Mouse (Mus musculus) hindbrain, embryonic 16.5 days (tissue): ENCODE data around the gene S100a2. TPM values are rescaled to one million over a fixed set of nuclear protein-coding genes. Genes with fewer than 3 reads are reported as not detected.

Experiments used
- ATAC-seq: fragments of 200-750 bp; cut with Nextera tagmentation; 2 replicates; pipeline ENCODE4 v1.8.0; 2017; ENCODE audit warnings: moderate TSS enrichment, moderate library complexity
- H3K27ac ChIP-seq: fragments of 300-500 bp; sonication (generic); 2 replicates; pipeline ENCODE4 v1.5.1; 2014; ENCODE audit warnings: low read depth, mild to moderate bottlenecking, control low read depth, low read length, moderate library complexity
- H3K27me3 ChIP-seq: fragments of 300-500 bp; sonication (generic); replicated peaks from 2 replicates; pipeline ENCODE4 v1.6.1; 2014; ENCODE audit warnings: low read length; ENCODE audit not compliant: control insufficient read depth, insufficient read depth
- H3K36me3 ChIP-seq: fragments of 300-500 bp; sonication (generic); 2 replicates; pipeline ENCODE4 v1.6.1; 2014; ENCODE audit warnings: mild to moderate bottlenecking, low read length, moderate library complexity, mixed read lengths; ENCODE audit not compliant: control insufficient read depth, insufficient read depth
- H3K4me1 ChIP-seq: fragments of 300-500 bp; sonication (generic); 2 replicates; pipeline ENCODE4 v1.6.1; 2014; ENCODE audit warnings: low read depth, low read length; ENCODE audit not compliant: control insufficient read depth, insufficient read depth
- H3K4me2 ChIP-seq: fragments of 300-500 bp; sonication (generic); 2 replicates; pipeline ENCODE4 v1.6.1; 2014; ENCODE audit warnings: mild to moderate bottlenecking, low read length, control low read depth, moderate library complexity
- H3K4me3 ChIP-seq: fragments of 300-500 bp; sonication (generic); 2 replicates; pipeline ENCODE4 v1.5.1; 2014; ENCODE audit warnings: mild to moderate bottlenecking, low read length, control low read depth, moderate library complexity
- H3K9ac ChIP-seq: fragments of 300-500 bp; sonication (generic); 2 replicates; pipeline ENCODE4 v1.6.1; 2014; ENCODE audit warnings: low read depth, mild to moderate bottlenecking, control low read depth, low read length, moderate library complexity
- H3K9me3 ChIP-seq: fragments of 300-500 bp; sonication (generic); 2 replicates; pipeline ENCODE4 v1.6.1; 2014; ENCODE audit warnings: mild to moderate bottlenecking, low read length, moderate library complexity; ENCODE audit not compliant: control insufficient read depth
- WGBS: fragments of 180-500 bp; shearing (Covaris S2); extraction: QIAGEN DNeasy Blood & Tissue Kit; methylation state at CpG from one replicate; pipeline ENCODE4 v1.1.7; 2014; 5-methylcytosine and 5-hydroxymethylcytosine counted together
- polyA plus RNA-seq: library from polyadenylated mRNA; unstranded; fragments of >200 nt; fragmentation: Nextera tagmentation; extraction: Ambion mirVana; gene quantifications from 2 replicates; pipeline ENCODE4 v1.2.1, GENCODE M21; 2015

Gene S100a2
- polyA plus RNA-seq, 1 experiment from 2014 or later, result not detected

- no peak for ATAC-seq
Measured at GRCm38 (mm10) chr3:90617586-90617985, 27.5 kb downstream of the S100a2 start.

GRCm38 (mm10) chr3:90621552-90621951, 31.5 kb downstream of the S100a2 start:
- no peak overlapping the region for H3K4me2 ChIP-seq
- no peak overlapping the region for H3K27ac ChIP-seq
- no peaks in the 10 kb centered on the region for H3K9me3 ChIP-seq
- H3K36me3 ChIP-seq, result no peaks in the 10 kb centered on the region
- no peak for ATAC-seq
- no peak overlapping the region for H3K9ac ChIP-seq
- WGBS, result 64% methylated on average over 7 of the region's 7 CpGs
- H3K27me3 ChIP-seq, result no peaks in the 10 kb centered on the region
- peaks cover 11% of the 10 kb centered on the region for H3K4me1 ChIP-seq
- H3K4me3 ChIP-seq, result no peak overlapping the region

More at GRCm38 (mm10) chr3:90617586-90617985, 27.5 kb downstream of the S100a2 start:
- Histone ChIP-seq H3K9me3 (no peaks in the 10 kb centered on the region), H3K4me2 (no peak overlapping the region), H3K36me3 (no peaks in the 10 kb centered on the region), H3K27ac (no peak overlapping the region), H3K9ac (no peak overlapping the region), H3K4me3 (no peak overlapping the region), H3K4me1 (peaks cover 5% of the 10 kb centered on the region; the same call in 1 of the 2 replicates), H3K27me3 (peaks cover 3% of the 10 kb centered on the region)
- WGBS, result 10% methylated on average over 1 of the region's 1 CpGs

- WGBS, result 5% methylated on average over 2 of the region's 2 CpGs
- Histone ChIP-seq H3K4me1 (peaks cover 11% of the 10 kb centered on the region), H3K4me2 (no peak overlapping the region), H3K9ac (no peak overlapping the region), H3K27me3 (no peaks in the 10 kb centered on the region), H3K4me3 (no peak overlapping the region), H3K9me3 (no peaks in the 10 kb centered on the region), H3K36me3 (no peaks in the 10 kb centered on the region), H3K27ac (no peak overlapping the region)
- peak; percentile 71 for ATAC-seq
Measured at GRCm38 (mm10) chr3:90623435-90624071, 33.5 kb downstream of the S100a2 start.

GRCm38 (mm10) chr3:90625496-90625895, 35.4 kb downstream of the S100a2 start:
- H3K36me3 ChIP-seq, result no peaks in the 10 kb centered on the region
- H3K9ac ChIP-seq, result no peak overlapping the region
- H3K27ac ChIP-seq, result no peak overlapping the region
- 73% methylated on average over 5 of the region's 5 CpGs for WGBS
- no peak overlapping the region for H3K4me3 ChIP-seq
- no peaks in the 10 kb centered on the region for H3K27me3 ChIP-seq
- ATAC-seq, result no peak
- H3K4me2 ChIP-seq, result no peak overlapping the region
- H3K9me3 ChIP-seq, result no peaks in the 10 kb centered on the region
- H3K4me1 ChIP-seq, result peaks cover 11% of the 10 kb centered on the region

GRCm38 (mm10) chr3:90626266-90627021, 36.4 kb downstream of the S100a2 start:
- no peak for ATAC-seq
- Histone ChIP-seq H3K27ac (no peak overlapping the region), H3K4me2 (no peak overlapping the region), H3K36me3 (no peaks in the 10 kb centered on the region), H3K27me3 (no peaks in the 10 kb centered on the region), H3K4me3 (no peak overlapping the region), H3K9ac (no peak overlapping the region), H3K4me1 (peaks cover 11% of the 10 kb centered on the region), H3K9me3 (no peaks in the 10 kb centered on the region)
- 81% methylated on average over 9 of the region's 9 CpGs for WGBS

GRCm38 (mm10) chr3:90627366-90627765, 37.3 kb downstream of the S100a2 start:
- Histone ChIP-seq H3K4me2 (no peak overlapping the region), H3K4me1 (peaks cover 11% of the 10 kb centered on the region), H3K9me3 (no peaks in the 10 kb centered on the region), H3K9ac (no peak overlapping the region), H3K36me3 (no peaks in the 10 kb centered on the region), H3K27me3 (no peaks in the 10 kb centered on the region), H3K4me3 (no peak overlapping the region), H3K27ac (no peak overlapping the region)
- no peak for ATAC-seq
- 98% methylated on average over 5 of the region's 5 CpGs for WGBS

GRCm38 (mm10) chr3:90627807-90628206, 37.8 kb downstream of the S100a2 start:
- no peak overlapping the region for H3K27ac ChIP-seq
- H3K4me2 ChIP-seq, result no peak overlapping the region
- no peak overlapping the region for H3K9ac ChIP-seq
- H3K36me3 ChIP-seq, result no peaks in the 10 kb centered on the region
- H3K4me1 ChIP-seq, result peaks cover 11% of the 10 kb centered on the region
- 69% methylated on average over 4 of the region's 4 CpGs for WGBS
- no peak overlapping the region for H3K4me3 ChIP-seq
- H3K9me3 ChIP-seq, result no peaks in the 10 kb centered on the region
- H3K27me3 ChIP-seq, result no peaks in the 10 kb centered on the region
- 0 out of 2 replicates have a peak, but pooled peaks have one; percentile 48 for ATAC-seq

GRCm38 (mm10) chr3:90629298-90629697, 39.3 kb downstream of the S100a2 start:
- H3K4me1 ChIP-seq, result no peaks in the 10 kb centered on the region
- no peak overlapping the region for H3K9ac ChIP-seq
- no peak overlapping the region for H3K4me3 ChIP-seq
- ATAC-seq, result no peak
- 88% methylated on average over 2 of the region's 2 CpGs for WGBS
- H3K36me3 ChIP-seq, result no peaks in the 10 kb centered on the region
- H3K4me2 ChIP-seq, result no peak overlapping the region
- no peaks in the 10 kb centered on the region for H3K27me3 ChIP-seq
- no peak overlapping the region for H3K27ac ChIP-seq
- no peaks in the 10 kb centered on the region for H3K9me3 ChIP-seq

- Histone ChIP-seq H3K27me3 (no peaks in the 10 kb centered on the region), H3K9me3 (no peaks in the 10 kb centered on the region), H3K4me1 (no peaks in the 10 kb centered on the region), H3K36me3 (no peaks in the 10 kb centered on the region), H3K4me3 (no peak overlapping the region), H3K4me2 (no peak overlapping the region), H3K9ac (no peak overlapping the region), H3K27ac (no peak overlapping the region)
- no peak for ATAC-seq
- WGBS, result 89% methylated on average over 2 of the region's 2 CpGs
Measured at GRCm38 (mm10) chr3:90631984-90632383, 41.9 kb downstream of the S100a2 start.
